Mouse (Mus musculus) midbrain, embryonic 12.5 days (tissue): Measurements from ENCODE around the gene Ly6c1. TPM values are rescaled to one million over a fixed set of nuclear protein-coding genes. Genes with fewer than 3 reads are reported as not detected.
"Not testable (repeated sequence)": the region's sequence is repeated elsewhere in the genome, so short reads cannot be mapped to it uniquely, and the experiment has no call there.

Source experiments
- ATAC-seq: fragments of 200-750 bp; cut with Nextera tagmentation; 2 replicates; pipeline ENCODE4 v1.8.0; 2017; ENCODE audit warnings: low read depth, moderate TSS enrichment, moderate library complexity; ENCODE audit not compliant: low FRiP score
- H3K27ac ChIP-seq: fragments of 300-500 bp; sonication (generic); replicated peaks from 2 replicates; pipeline ENCODE4 v1.5.1; 2016; ENCODE audit warnings: mild to moderate bottlenecking
- H3K27me3 ChIP-seq: fragments of 300-500 bp; sonication (generic); 2 replicates; pipeline ENCODE4 v1.6.1; 2016; ENCODE audit warnings: mild to moderate bottlenecking
- H3K36me3 ChIP-seq: fragments of 300-500 bp; sonication (generic); 2 replicates; pipeline ENCODE4 v1.6.1; 2016
- H3K4me1 ChIP-seq: fragments of 300-500 bp; sonication (generic); 2 replicates; pipeline ENCODE4 v1.6.1; 2016
- H3K4me2 ChIP-seq: fragments of 300-500 bp; sonication (generic); replicated peaks from 2 replicates; pipeline ENCODE4 v1.6.1; 2016; ENCODE audit warnings: mild to moderate bottlenecking, moderate library complexity
- H3K4me3 ChIP-seq: fragments of 300-500 bp; sonication (generic); 2 replicates; pipeline ENCODE4 v1.5.1; 2016; ENCODE audit warnings: mild to moderate bottlenecking
- H3K9ac ChIP-seq: fragments of 300-500 bp; sonication (generic); replicated peaks from 2 replicates; pipeline ENCODE4 v1.6.1; 2016; ENCODE audit warnings: mild to moderate bottlenecking, moderate library complexity
- H3K9me3 ChIP-seq: fragments of 300-500 bp; sonication (generic); 2 replicates; pipeline ENCODE4 v1.6.1; 2016; ENCODE audit warnings: mild to moderate bottlenecking
- WGBS: fragments of 180-500 bp; shearing (Covaris S2); methylation state at CpG from one replicate; pipeline ENCODE4 v1.1.7; 2016; 5-methylcytosine and 5-hydroxymethylcytosine counted together
- polyA plus RNA-seq: library from polyadenylated mRNA; unstranded; fragments of >200 nt; fragmentation: Nextera tagmentation; extraction: Ambion mirVana; gene quantifications from 2 replicates; pipeline ENCODE4 v1.2.1, GENCODE M21; 2016

The Ly6c1 gene
- polyA plus RNA-seq, 1 experiment from 2014 or later, result 0.73 TPM

DNA sequence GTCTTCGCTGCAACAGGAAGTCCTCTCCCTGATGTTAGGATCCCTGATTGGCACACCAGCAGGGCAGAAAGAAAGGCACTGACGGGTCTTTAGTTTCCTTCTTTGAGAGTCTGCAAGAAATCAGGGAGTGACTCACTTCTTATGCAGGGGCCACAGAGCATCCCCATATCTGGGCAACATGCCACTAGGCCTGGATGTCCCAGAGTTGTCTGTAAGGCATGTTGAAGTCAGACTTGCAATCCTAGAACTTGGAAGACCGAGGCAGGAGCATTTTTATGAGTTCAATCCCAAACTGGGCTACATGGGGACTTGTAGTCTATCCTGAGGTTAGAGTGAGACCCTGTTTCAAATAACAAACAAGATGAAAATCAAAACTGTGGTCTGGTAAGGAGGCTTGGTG, 3.1 kb downstream of the Ly6c1 start:
- not testable (repeated sequence) for H3K36me3 ChIP-seq, H3K4me1 ChIP-seq, H3K27me3 ChIP-seq, ATAC-seq, H3K9me3 ChIP-seq, H3K9ac ChIP-seq, H3K27ac ChIP-seq, H3K4me2 ChIP-seq, H3K4me3 ChIP-seq
- 74% methylated on average over 3 of the region's 3 CpGs for WGBS

DNA sequence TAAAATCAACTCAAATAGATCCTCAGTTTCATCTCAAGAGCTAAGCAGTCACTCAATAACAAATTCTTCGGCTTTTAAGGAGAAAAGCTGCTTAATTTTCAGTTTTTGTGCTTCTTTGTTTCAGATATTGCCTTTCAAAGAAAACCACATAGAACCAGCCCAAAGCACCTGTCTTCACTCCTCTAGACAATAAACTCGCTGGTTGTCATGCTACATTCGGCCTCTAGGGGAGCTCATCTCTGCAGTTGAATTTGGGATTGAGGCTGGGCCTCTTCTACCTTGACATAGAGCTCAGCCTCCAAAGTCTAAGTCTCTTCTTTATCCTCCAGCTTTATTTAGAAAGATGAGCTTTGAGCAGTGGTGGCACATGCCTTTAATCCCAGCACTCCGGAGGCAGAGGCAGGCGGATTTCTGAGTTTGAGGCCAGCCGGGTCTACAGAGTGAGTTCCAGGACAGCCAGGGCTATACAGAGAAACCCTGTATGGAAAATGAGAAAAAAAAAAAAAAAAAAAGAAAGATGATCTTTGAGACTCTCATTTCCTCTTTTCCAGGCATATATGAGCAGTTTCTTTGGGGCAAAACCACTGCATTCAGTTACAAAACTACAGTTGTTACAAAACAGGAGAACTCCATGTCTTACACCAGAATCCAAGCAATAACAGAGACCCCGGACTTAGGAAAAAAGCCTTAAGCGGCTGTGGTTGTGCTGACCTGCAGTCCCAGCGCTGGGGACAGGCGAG, 27.4 kb downstream of the Ly6c1 start:
- H3K9me3 ChIP-seq, H3K4me2 ChIP-seq, ATAC-seq, H3K27me3 ChIP-seq, H3K4me1 ChIP-seq, H3K4me3 ChIP-seq, H3K36me3 ChIP-seq, H3K27ac ChIP-seq, H3K9ac ChIP-seq: not testable (repeated sequence)
- WGBS, result 67% methylated on average over 7 of the region's 10 CpGs

DNA sequence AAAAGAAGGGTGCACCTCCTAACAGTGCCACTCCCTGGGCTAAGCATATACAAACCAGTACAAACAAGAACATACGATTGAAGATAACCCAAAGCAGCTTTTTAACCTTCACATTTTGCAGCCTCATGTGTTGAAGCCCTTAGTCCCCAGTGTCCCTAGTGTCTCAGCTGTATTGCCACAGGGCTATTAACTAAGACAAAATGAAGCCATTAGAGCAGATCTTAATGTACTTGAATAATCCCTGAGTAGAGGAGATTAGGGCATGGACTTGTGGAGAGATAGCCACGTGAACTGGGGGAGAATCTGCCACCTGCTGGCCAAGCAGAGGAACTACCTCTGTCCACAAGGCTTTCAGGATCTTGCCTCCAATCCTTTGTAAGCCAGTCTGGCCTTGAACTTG, 29.2 kb downstream of the Ly6c1 start:
- ATAC-seq, H3K27ac ChIP-seq, H3K36me3 ChIP-seq, H3K4me1 ChIP-seq, H3K4me2 ChIP-seq, H3K9me3 ChIP-seq, H3K9ac ChIP-seq, H3K4me3 ChIP-seq, H3K27me3 ChIP-seq: not testable (repeated sequence)
- WGBS, result 45% methylated on average over 2 of the region's 2 CpGs

Other genes starting within 250 kb of the Ly6c1 start
- not detected in 2 replicates for gene Gml2, start 229.8 kb downstream of the Ly6c1 start, polyA plus RNA-seq
- gene 2010109I03Rik, start 151.8 kb downstream of the Ly6c1 start, polyA plus RNA-seq, result not detected in 2 replicates
- not detected in 2 replicates for gene Ly6i, start 65.4 kb downstream of the Ly6c1 start, polyA plus RNA-seq
- 0.29 TPM in 1 of 2 replicates, not detected in the other for gene Ly6a, start 50.8 kb downstream of the Ly6c1 start, polyA plus RNA-seq
- gene Ly6c2, start 63.1 kb upstream of the Ly6c1 start, polyA plus RNA-seq, result not detected in 2 replicates
- gene Ly6g, start 106.4 kb upstream of the Ly6c1 start, polyA plus RNA-seq, result not detected in 2 replicates
- not detected in 2 replicates for gene BC025446, start 167.5 kb upstream of the Ly6c1 start, polyA plus RNA-seq
- not detected in 2 replicates for gene Ly6f, start 219.6 kb upstream of the Ly6c1 start, polyA plus RNA-seq